Mouse (Mus musculus): Measurements from ENCODE around the gene Vwa5b2. TPM values are rescaled to one million over a fixed set of nuclear protein-coding genes. Genes with fewer than 3 reads are reported as not detected.

Gene Vwa5b2
- polyA plus RNA-seq, 1 experiment, result 0.04 TPM

- Histone ChIP-seq H3ac (ENCODE audit: control insufficient read depth, insufficient read length) (no peak overlapping the region), H3K4me2 (ENCODE audit: low read depth) (no peak overlapping the region), H3K4me3 (no peak overlapping the region), H3K27me3 (ENCODE audit: control insufficient read depth, insufficient read depth, insufficient read length) (no peaks in the 10 kb centered on the region), H3K36me3 (ENCODE audit: control insufficient read depth, insufficient read depth) (no peaks in the 10 kb centered on the region), H3K79me2 (ENCODE audit: control insufficient read depth, insufficient read depth) (peaks cover 8% of the 10 kb centered on the region)
- no peak for TF ChIP-seq USF1 (IDR thresholded peaks at IDR 0.05; ENCODE audit: low read depth)
- no peak for TF ChIP-seq POLR2AphosphoS2 (IDR thresholded peaks at IDR 0.05; ENCODE audit: insufficient read length, low read depth)
- no peak for TF ChIP-seq E2F4 (IDR thresholded peaks at IDR 0.05; ENCODE audit: insufficient read depth)
- peak; percentile 28 to 74 (median 67) for TF ChIP-seq MYOG (IDR thresholded peaks at IDR 0.05; ENCODE audit: control insufficient read depth in 1 of 3, insufficient read depth in 1 of 3, insufficient read length in 2 of 3, low read depth in 2 of 3)
- TF ChIP-seq TCF3 (IDR thresholded peaks at IDR 0.05; ENCODE audit: insufficient read length, low read depth), result no peak
- TF ChIP-seq REST (IDR thresholded peaks at IDR 0.05; ENCODE audit: insufficient read depth, insufficient read length), result no peak
- TF ChIP-seq CEBPB (IDR thresholded peaks at IDR 0.05; ENCODE audit: insufficient read depth, poor library complexity, severe bottlenecking), result no peak
- TF ChIP-seq POLR2A (IDR thresholded peaks at IDR 0.05; ENCODE audit: insufficient read length, low read depth), result peak; percentile 7
- no peak for TF ChIP-seq TCF12 (IDR thresholded peaks at IDR 0.05; ENCODE audit: insufficient read depth, poor library complexity, severe bottlenecking)
- no peak for TF ChIP-seq MAX (IDR thresholded peaks at IDR 0.05; ENCODE audit: low read depth)
- peak in 2 of 3 experiments; percentile 65 to 80 for TF ChIP-seq MYOD1 (IDR thresholded peaks at IDR 0.05; ENCODE audit: control insufficient read depth in 1 of 3, insufficient read length in 2 of 3, low read depth in 2 of 3)
- TF ChIP-seq SRF (IDR thresholded peaks at IDR 0.05; ENCODE audit: control insufficient read depth, insufficient read length, low read depth), result no peak
Observed at GRCm38 (mm10) chr16:20604705-20605104, 15.4 kb downstream of the Vwa5b2 start.

GRCm38 (mm10) chr16:20610501-20611356 is 21.5 kb downstream of the Vwa5b2 start:
- H3ac ChIP-seq (ENCODE audit: control insufficient read depth, insufficient read length), result peak overlapping the region; percentile 33
- peak overlapping the region; percentile 71 for H3K4me3 ChIP-seq
- H3K79me2 ChIP-seq (ENCODE audit: control insufficient read depth, insufficient read depth), result peaks cover 15% of the 10 kb centered on the region
- TF ChIP-seq USF1 (IDR thresholded peaks at IDR 0.05; ENCODE audit: low read depth), result no peak
- TF ChIP-seq POLR2AphosphoS2 (IDR thresholded peaks at IDR 0.05; ENCODE audit: insufficient read length, low read depth), result peak; percentile 93
- TF ChIP-seq CEBPB (IDR thresholded peaks at IDR 0.05; ENCODE audit: insufficient read depth, poor library complexity, severe bottlenecking), result no peak
- peak in 1 of 3 experiments; percentile 26 for TF ChIP-seq MYOD1 (IDR thresholded peaks at IDR 0.05; ENCODE audit: control insufficient read depth in 1 of 3, insufficient read length in 2 of 3, low read depth in 2 of 3)
- TF ChIP-seq REST (IDR thresholded peaks at IDR 0.05; ENCODE audit: insufficient read depth, insufficient read length), result peak; percentile 4
- no peak for TF ChIP-seq E2F4 (IDR thresholded peaks at IDR 0.05; ENCODE audit: insufficient read depth)
- TF ChIP-seq MAX (IDR thresholded peaks at IDR 0.05; ENCODE audit: low read depth), result peak; percentile 43
- TF ChIP-seq POLR2A (IDR thresholded peaks at IDR 0.05; ENCODE audit: insufficient read length, low read depth), result peak; percentile 99
- no peak for TF ChIP-seq SRF (IDR thresholded peaks at IDR 0.05; ENCODE audit: control insufficient read depth, insufficient read length, low read depth)
- TF ChIP-seq TCF3 (IDR thresholded peaks at IDR 0.05; ENCODE audit: insufficient read length, low read depth), result no peak
- no peak for TF ChIP-seq TCF12 (IDR thresholded peaks at IDR 0.05; ENCODE audit: insufficient read depth, poor library complexity, severe bottlenecking)
- TF ChIP-seq MYOG (IDR thresholded peaks at IDR 0.05; ENCODE audit: control insufficient read depth in 1 of 3, insufficient read depth in 1 of 3, insufficient read length in 2 of 3, low read depth in 2 of 3), result peak in 1 of 3 experiments; percentile 57
- no peaks in the 10 kb centered on the region for H3K27me3 ChIP-seq (ENCODE audit: control insufficient read depth, insufficient read depth, insufficient read length)
- H3K4me2 ChIP-seq (ENCODE audit: low read depth), result peak overlapping the region; percentile 100
- H3K36me3 ChIP-seq (ENCODE audit: control insufficient read depth, insufficient read depth), result no peaks in the 10 kb centered on the region

GRCm38 (mm10) chr16:20611357-20612227 is 22.3 kb downstream of the Vwa5b2 start, which contains the start of the genes Eef1akmt4, Gm49333 and Alg3:
TSS of gene Eef1akmt4 (plus strand) at chr16:20611593.
TSS of gene Gm49333 (plus strand) at chr16:20611610.
TSS of gene Alg3 (minus strand) at chr16:20611735.
- peaks cover 15% of the 10 kb centered on the region for H3K79me2 ChIP-seq (ENCODE audit: control insufficient read depth, insufficient read depth)
- H3K4me2 ChIP-seq (ENCODE audit: low read depth), result peak within 1 kb of the TSS; percentile 100
- H3K36me3 ChIP-seq (ENCODE audit: control insufficient read depth, insufficient read depth), result no peaks in the 10 kb centered on the region
- peak; percentile 47 for TF ChIP-seq POLR2AphosphoS2 (IDR thresholded peaks at IDR 0.05; ENCODE audit: insufficient read length, low read depth)
- TF ChIP-seq SRF (IDR thresholded peaks at IDR 0.05; ENCODE audit: control insufficient read depth, insufficient read length, low read depth), result no peak
- no peak for TF ChIP-seq TCF12 (IDR thresholded peaks at IDR 0.05; ENCODE audit: insufficient read depth, poor library complexity, severe bottlenecking)
- no peak for TF ChIP-seq E2F4 (IDR thresholded peaks at IDR 0.05; ENCODE audit: insufficient read depth)
- peak; percentile 89 for TF ChIP-seq MAX (IDR thresholded peaks at IDR 0.05; ENCODE audit: low read depth)
- peak; percentile 60 to 87 (median 84) for TF ChIP-seq MYOG (IDR thresholded peaks at IDR 0.05; ENCODE audit: control insufficient read depth in 1 of 3, insufficient read depth in 1 of 3, insufficient read length in 2 of 3, low read depth in 2 of 3)
- TF ChIP-seq USF1 (IDR thresholded peaks at IDR 0.05; ENCODE audit: low read depth), result peak; percentile 20
- no peak for TF ChIP-seq CEBPB (IDR thresholded peaks at IDR 0.05; ENCODE audit: insufficient read depth, poor library complexity, severe bottlenecking)
- no peak for TF ChIP-seq TCF3 (IDR thresholded peaks at IDR 0.05; ENCODE audit: insufficient read length, low read depth)
- TF ChIP-seq MYOD1 (IDR thresholded peaks at IDR 0.05; ENCODE audit: control insufficient read depth in 1 of 3, insufficient read length in 2 of 3, low read depth in 2 of 3), result peak; percentile 37 to 87 (median 79)
- TF ChIP-seq POLR2A (IDR thresholded peaks at IDR 0.05; ENCODE audit: insufficient read length, low read depth), result peak; percentile 68
- TF ChIP-seq REST (IDR thresholded peaks at IDR 0.05; ENCODE audit: insufficient read depth, insufficient read length), result no peak
- H3K4me3 ChIP-seq, result peak within 1 kb of the TSS; percentile 71
- H3K27me3 ChIP-seq (ENCODE audit: control insufficient read depth, insufficient read depth, insufficient read length), result no peaks in the 10 kb centered on the region
- peak within 1 kb of the TSS; percentile 33 for H3ac ChIP-seq (ENCODE audit: control insufficient read depth, insufficient read length)
